Mouse (Mus musculus) kidney, adult 11 months (tissue): Measurements from ENCODE around the gene Slc4a10.
"Not testable (repeated sequence)": the region's sequence is repeated elsewhere in the genome, so short reads cannot be mapped to it uniquely, and the experiment has no call there.

Experiments
- DNase-seq: peaks from one replicate; pipeline ENCODE4 v3.0.0; 2022

Gene Slc4a10

DNA sequence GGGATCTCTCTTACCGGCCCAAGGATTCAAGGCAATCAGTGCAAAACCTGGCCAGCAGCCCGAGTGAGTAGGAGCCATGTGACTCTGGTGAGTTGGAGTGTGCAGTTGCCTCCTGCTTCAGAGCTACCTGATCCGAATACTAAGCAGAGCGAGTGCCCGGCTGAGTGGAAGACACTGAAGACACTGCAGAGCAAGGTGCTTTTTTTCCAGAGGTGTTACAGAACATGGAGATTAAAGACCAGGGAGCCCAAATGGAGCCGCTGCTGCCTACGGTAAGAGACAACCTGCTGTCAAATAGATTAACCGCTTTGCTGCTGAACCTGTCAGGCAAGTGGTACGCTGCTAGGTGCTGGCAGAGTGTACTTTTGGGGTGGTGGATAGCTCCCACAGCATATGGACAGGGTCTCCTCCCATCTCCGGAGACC lies at the start of gene Slc4a10:
Gene Slc4a10 (plus strand): TSS at position 42 of the 425 bp plus-strand sequence.
- DNase-seq: no peak

DNA sequence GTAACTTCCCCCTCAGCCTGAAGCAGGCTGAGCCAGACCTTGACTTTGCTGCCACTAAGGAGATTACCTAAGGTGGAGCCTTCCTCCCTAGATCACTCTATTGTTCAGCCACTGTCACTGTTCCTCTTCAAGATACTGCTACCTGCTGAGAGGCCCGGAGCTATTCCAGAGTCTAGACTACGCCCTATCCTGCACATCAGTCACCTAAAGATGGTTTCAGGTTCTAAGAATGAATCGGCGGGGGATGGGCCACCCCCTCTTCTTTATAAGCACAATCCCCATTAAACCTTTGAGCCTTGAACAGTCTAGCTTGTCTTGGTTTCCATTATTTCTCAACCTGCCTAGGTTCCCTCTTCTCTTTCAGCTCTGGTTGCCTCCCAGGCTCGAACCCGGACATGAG lies 45.0 kb upstream of the Slc4a10 start:
- not testable (repeated sequence) for DNase-seq

DNA sequence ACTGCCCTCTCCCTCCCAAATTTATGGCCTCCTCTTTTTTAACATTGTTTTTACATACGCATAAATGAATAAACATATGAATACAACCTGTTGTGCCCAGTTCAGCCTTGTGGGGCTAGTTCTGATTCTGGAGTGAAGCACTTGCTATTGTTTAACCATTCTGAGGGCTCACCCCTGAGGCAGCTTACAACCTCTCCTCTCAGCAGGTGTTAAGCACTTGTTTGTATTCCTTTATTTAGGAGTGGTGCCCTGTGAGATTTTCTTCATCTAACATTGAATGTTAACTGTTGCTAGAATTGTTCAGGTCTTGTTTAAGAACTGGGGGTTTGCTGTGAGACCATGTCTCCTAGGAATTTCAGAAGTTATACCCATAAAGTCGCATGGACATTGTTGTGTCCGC lies 28.1 kb upstream of the Slc4a10 start:
- no peak for DNase-seq

GRCm38 (mm10) chr2:62046861-62047503 lies 720 bp downstream of the Slc4a10 start:
- no peak for DNase-seq

DNA sequence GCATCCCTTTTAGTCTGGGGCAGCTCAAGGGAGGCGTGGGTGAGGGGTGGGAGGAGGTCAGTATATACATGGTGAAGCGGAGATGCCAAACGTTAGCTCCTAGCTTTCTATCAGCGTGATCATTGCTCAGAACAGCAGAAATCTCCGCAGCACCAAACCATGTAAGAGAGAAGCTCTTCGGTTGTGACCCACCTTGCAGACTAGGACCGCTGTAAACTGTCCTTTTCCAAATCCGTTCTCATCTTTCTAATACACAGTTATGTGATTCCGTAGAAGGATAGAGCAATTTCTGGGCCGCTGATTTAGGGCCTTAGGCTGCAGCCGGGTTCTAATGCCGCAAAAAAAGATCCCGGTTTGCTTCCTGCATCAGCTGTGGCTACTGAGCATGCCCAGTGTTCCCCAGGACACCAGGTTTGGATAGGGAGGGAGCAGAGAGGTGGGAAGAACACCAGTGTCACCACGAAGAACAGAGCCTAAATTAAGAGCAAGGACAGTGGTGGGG lies 1.3 kb downstream of the Slc4a10 start:
- DNase-seq: no peak

- DNase-seq: no peak
Measured at GRCm38 (mm10) chr2:62048116-62048515, 1.9 kb downstream of the Slc4a10 start.

GRCm38 (mm10) chr2:62076512-62076911 lies 30.2 kb downstream of the Slc4a10 start:
- no peak for DNase-seq

DNA sequence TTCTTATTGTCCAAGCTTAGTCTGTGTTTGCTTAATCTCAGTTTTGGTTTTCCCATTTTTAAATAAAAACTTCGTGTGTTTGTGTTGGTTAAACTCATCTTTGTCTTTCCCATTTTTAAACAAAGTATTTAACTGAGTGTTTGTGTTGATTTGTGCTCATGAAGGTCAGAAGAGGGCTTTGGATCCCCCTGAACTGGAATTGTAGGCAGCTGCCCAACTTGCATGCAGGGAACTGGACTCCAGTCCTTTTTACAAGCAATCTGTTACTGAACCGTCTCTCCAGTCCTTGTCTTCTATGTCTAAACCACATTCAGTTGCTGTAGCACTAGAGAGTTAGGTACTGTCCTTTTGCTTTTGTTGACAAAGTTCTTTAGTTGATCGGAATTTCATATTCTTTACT lies 41.3 kb downstream of the Slc4a10 start:
- DNase-seq: no peak

DNA sequence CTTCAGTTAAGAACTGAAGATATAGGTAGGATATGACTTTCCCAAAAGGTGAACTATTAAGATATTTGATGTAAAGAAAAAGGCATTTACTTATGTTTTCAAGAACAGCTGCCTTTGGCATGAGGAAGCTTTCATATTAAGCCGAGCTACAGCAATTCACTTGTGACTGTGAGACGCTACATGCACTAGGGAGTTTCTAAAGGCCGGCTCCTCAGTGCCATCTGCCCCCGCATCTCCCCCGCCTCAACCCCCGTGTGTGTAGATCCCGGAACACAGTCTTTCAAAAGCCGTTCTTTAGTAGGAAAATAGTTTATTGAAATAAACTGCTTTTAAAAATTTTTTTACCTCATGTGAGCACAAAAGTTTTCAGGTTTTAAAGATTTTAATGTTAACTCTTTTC lies 42.5 kb downstream of the Slc4a10 start:
- no peak for DNase-seq

GRCm38 (mm10) chr2:62089208-62089607 lies 42.9 kb downstream of the Slc4a10 start:
- no peak for DNase-seq

DNA sequence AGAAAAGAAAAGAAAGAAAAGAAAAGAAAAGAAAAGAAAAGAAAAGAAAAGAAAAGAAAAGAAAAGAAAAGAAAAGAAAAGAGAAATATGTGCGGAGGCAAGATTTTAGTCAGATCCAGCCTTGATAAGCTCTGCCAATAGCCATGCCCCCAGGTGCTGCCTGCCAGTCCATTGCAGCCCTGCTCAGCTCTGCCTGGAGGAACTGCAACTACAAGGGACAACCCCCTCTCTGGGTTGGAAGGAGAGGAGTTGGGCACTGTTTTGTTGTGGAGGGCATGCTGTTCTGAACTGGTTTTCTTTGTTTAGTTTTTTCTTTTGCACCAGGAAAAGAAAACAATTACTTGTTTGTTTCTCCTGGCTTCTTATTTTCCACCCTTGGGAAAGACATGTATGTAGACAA lies 54.3 kb downstream of the Slc4a10 start:
- DNase-seq: no peak

- no peak for DNase-seq
Measured at GRCm38 (mm10) chr2:62115346-62115745, 69.1 kb downstream of the Slc4a10 start.

- no peak for DNase-seq
Measured at GRCm38 (mm10) chr2:62129975-62130374, 83.7 kb downstream of the Slc4a10 start.

DNA sequence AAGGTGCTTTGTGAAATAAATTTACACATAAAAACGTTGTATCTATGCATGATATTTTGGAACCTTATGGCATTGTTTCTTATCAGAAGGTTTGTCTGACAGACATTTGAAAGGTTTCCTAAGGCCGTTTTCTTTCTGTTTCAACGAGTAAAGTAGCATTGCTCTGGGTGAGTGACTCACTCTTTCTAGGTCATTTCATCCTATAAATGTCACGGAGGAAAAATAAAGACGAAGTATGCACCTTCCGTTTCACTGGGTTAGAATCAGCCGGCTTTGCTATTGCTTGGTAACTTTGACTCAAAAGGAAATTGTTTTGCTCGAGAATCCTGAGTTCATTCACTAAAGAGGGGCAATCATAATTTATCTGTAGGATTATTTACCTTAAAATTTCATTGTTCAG lies 88.6 kb downstream of the Slc4a10 start:
- no peak for DNase-seq

- no peak for DNase-seq
Measured at GRCm38 (mm10) chr2:62147636-62148035, 101.4 kb downstream of the Slc4a10 start.

DNA sequence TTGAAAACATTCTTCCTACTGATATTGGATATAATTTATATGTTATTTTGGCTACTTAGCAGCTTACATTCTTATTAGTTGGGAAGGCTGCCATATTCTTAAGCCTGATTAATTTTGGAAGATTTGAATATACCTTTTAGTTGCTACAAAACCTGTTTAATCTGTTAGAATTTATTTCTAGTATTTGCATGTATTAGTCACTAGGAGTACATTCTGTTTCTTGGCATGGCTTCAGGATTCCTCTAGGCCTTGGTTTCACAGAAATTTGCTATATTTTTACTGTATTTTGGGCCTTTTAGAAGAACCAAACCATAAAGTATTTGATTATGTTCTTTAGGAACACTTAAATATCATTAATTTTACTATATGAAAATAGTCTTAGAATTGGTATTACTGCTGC lies 103.2 kb downstream of the Slc4a10 start:
- no peak for DNase-seq

DNA sequence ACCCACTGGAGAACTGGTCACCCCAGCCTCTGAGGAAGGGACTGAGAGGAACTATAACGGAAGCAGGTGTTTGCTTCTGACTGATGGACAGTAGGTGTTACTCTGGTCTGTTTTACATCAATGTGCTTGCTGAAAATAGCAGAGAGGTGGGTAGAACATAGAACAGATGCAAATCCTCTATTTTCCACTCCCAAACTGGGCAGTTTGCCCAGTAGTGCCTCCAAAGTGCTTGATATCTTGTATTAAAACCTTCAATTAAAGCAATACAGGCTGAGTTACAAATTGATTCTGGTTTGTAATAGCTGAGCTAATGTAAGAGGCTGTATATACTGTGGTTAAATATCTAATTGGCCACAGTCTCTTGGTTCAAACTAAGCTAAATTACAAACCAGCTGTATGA lies 104.6 kb downstream of the Slc4a10 start:
- DNase-seq: no peak

- DNase-seq: no peak
Measured at GRCm38 (mm10) chr2:62210109-62210508, 163.8 kb downstream of the Slc4a10 start.

- no peak for DNase-seq
Measured at GRCm38 (mm10) chr2:62211106-62211505, 164.8 kb downstream of the Slc4a10 start.

GRCm38 (mm10) chr2:62227563-62227962 lies 181.3 kb downstream of the Slc4a10 start:
- DNase-seq: no peak

DNA sequence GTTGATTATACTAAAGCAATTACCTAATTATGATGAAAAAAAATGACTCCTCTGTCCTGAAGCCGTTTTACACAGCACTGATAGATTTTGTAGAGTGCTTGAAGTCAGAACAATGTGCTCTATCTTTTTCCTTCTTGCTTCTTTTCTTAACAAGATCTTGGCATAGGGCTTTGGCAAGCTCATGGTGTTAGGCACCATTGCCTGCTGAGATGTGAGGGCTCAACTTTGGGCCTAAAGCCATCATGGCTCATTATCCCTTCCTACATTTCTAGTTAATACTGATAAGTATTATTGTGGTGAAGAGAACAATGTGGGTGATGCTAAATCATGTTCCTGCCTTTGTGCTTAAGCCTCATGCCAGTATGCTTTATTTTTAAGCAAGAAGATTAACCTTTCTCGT lies 185.0 kb downstream of the Slc4a10 start:
- DNase-seq: no peak

DNA sequence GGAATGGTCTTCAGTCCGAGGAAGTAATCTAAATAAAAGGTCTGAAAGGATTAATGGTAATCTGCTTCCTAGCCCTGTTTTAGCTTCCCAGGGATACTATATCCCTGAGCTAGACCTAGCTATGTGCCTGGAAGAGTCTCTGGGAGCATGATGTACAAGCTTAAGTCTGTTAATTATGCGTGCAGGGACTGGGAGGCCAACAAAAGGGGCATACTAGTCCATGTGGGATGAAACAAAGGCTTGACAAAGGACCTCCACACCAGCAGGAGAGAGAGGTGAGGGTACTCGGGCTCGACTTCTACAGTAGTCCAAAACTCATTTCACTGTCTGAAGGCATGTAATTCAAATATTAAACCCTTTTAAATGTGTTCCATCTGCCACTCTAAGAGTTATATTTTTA lies 197.9 kb downstream of the Slc4a10 start:
- DNase-seq: no peak

GRCm38 (mm10) chr2:62268467-62268866 lies 222.2 kb downstream of the Slc4a10 start:
- no peak for DNase-seq

DNA sequence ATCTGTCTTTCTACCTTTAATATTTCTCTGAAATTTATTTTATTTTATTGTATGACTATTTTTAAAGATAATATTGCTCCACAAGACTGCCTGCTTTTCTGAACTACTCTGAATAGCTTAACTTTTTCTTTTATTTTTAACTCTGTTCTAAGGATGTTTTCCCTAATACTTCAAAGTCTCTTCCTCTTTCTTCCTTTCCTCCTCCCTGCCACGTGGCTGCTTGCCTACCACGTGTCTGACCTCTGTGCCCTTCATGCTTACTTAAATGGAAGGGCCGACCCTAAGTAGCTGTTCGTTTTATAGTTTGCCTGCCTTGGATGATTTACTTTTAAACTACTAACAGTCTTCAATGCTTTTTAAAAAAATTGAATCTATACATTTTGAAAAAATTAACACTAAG lies 225.6 kb downstream of the Slc4a10 start:
- no peak for DNase-seq

GRCm38 (mm10) chr2:62278779-62279178 lies 232.5 kb downstream of the Slc4a10 start:
- DNase-seq: no peak
